8 mouse cellular contexts compared by ENCODE assay signal in the genomic region with DNA sequence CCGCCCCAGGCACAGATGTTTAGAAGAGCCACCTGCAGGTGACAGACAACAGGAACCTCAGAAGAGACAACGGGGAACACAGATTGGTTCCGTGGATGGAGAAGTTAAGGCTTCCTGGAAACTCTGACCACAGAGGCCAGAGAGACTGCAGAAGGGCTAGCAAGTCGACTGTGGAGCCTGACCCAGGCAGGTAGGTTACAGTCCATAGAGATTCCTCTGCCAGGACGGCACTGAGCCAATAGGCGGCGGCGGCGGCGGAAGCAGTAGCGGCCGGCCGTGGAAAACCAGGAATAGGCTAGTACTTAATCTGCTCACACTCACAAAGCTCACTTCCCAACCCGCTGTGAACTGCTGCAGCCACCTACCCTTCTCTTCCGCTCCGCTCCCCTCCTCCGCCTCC. TPM values are rescaled to one million over a fixed set of nuclear protein-coding genes. Genes with fewer than 3 reads are reported as not detected.
DNase-seq lines count a peak whose midpoint lies in the region; ATAC-seq lines count a peak whose summit lies in the region.

No protein-coding gene starts in this region.

- H3K4me3 ChIP-seq in hindbrain, embryonic 14.5 days (replicated peaks; ENCODE audit: low read length) = no peak overlapping the region
- peak overlapping the region; percentile 12; the same call in 1 of the 2 replicates for H3K4me3 ChIP-seq in limb, embryonic 15.5 days
- no peak overlapping the region for H3K4me3 ChIP-seq in midbrain, embryonic 14.5 days (replicated peaks; ENCODE audit: low read depth, low read length)

- WGBS in hindbrain, embryonic 14.5 days = 10% methylated on average over 16 of the region's 17 CpGs
- 5% methylated on average over 13 of the region's 17 CpGs for WGBS in limb, embryonic 15.5 days
- WGBS in midbrain, embryonic 14.5 days = 4% methylated on average over 17 of the region's 17 CpGs

- H3K27ac ChIP-seq in hindbrain, embryonic 14.5 days = no peak overlapping the region
- H3K27ac ChIP-seq in limb, embryonic 15.5 days = no peak overlapping the region
- no peak overlapping the region for H3K27ac ChIP-seq in midbrain, embryonic 14.5 days (replicated peaks; ENCODE audit: low read depth, low read length)

- H3K4me1 ChIP-seq in hindbrain, embryonic 14.5 days (replicated peaks; ENCODE audit: control insufficient read depth, insufficient read depth, low read length) = peaks cover 8% of the 10 kb centered on the region
- peaks cover 13% of the 10 kb centered on the region for H3K4me1 ChIP-seq in limb, embryonic 15.5 days
- peaks cover 3% of the 10 kb centered on the region for H3K4me1 ChIP-seq in midbrain, embryonic 14.5 days (ENCODE audit: control insufficient read depth, insufficient read depth, low read length)

- peak; percentile 51 to 81 for DNase-seq in adrenal gland, adult (ENCODE audit: inconsistent age in 2 of 2, low spot score in 1 of 2)
- no peak for DNase-seq in adrenal gland, adult 8-10 months
- DNase-seq in adrenal gland, adult 2 months = peak; percentile 71
- DNase-seq in gastrocnemius, adult 8-10 months (ENCODE audit: low spot score in 2 of 2) = peak; percentile 25 to 63
- DNase-seq in hindbrain, embryonic 14.5 days (ENCODE audit: low spot score) = no peak
- DNase-seq in midbrain, embryonic 14.5 days = peak; percentile 28
- DNase-seq in yolk sac, embryonic 10.5 days (ENCODE audit: low spot score) = peak; percentile 55

- H3K4me2 ChIP-seq in hindbrain, embryonic 14.5 days (replicated peaks) = peak overlapping the region; percentile 23
- peak overlapping the region; percentile 36 for H3K4me2 ChIP-seq in limb, embryonic 15.5 days
- peak overlapping the region; percentile 40 for H3K4me2 ChIP-seq in midbrain, embryonic 14.5 days (ENCODE audit: low read length)

- H3K36me3 ChIP-seq in hindbrain, embryonic 14.5 days (replicated peaks; ENCODE audit: control insufficient read depth, insufficient read depth) = no peaks in the 10 kb centered on the region
- no peaks in the 10 kb centered on the region for H3K36me3 ChIP-seq in limb, embryonic 15.5 days
- H3K36me3 ChIP-seq in midbrain, embryonic 14.5 days (ENCODE audit: control insufficient read depth, insufficient read depth, low read length) = no peaks in the 10 kb centered on the region

- ATAC-seq in hindbrain, embryonic 14.5 days (ENCODE audit: low FRiP score) = no peak
- ATAC-seq in limb, embryonic 15.5 days (ENCODE audit: insufficient number of reproducible peaks, low FRiP score, low TSS enrichment, low read depth) = no peak
- ATAC-seq in midbrain, embryonic 14.5 days (ENCODE audit: low FRiP score, low TSS enrichment) = no peak

- no peaks in the 10 kb centered on the region for H3K27me3 ChIP-seq in hindbrain, embryonic 14.5 days (ENCODE audit: control insufficient read depth, insufficient read depth, low read length)
- no peaks in the 10 kb centered on the region for H3K27me3 ChIP-seq in limb, embryonic 15.5 days
- no peaks in the 10 kb centered on the region for H3K27me3 ChIP-seq in midbrain, embryonic 14.5 days (ENCODE audit: control insufficient read depth, insufficient read depth, low read length)

- no peak overlapping the region for H3K9ac ChIP-seq in hindbrain, embryonic 14.5 days
- H3K9ac ChIP-seq in limb, embryonic 15.5 days = no peak overlapping the region
- H3K9ac ChIP-seq in midbrain, embryonic 14.5 days (replicated peaks; ENCODE audit: low read length) = peak overlapping the region; percentile 12; the same call in 1 of the 2 replicates

- H3K9me3 ChIP-seq in hindbrain, embryonic 14.5 days (ENCODE audit: control insufficient read depth, low read length) = no peaks in the 10 kb centered on the region
- no peaks in the 10 kb centered on the region for H3K9me3 ChIP-seq in limb, embryonic 15.5 days
- no peaks in the 10 kb centered on the region for H3K9me3 ChIP-seq in midbrain, embryonic 14.5 days (ENCODE audit: control insufficient read depth, low read length)

RNA-seq across cellular contexts. Expression of a gene that starts 3.7 kb away (rescaled TPM):
- total RNA-seq in adrenal gland, adult 8-10 months (2022) = 100 to 1,000 TPM; 179 to 244 (median 222) TPM
- total RNA-seq in adrenal gland, adult 2 months (2021) = 100 to 1,000 TPM; 236 to 301 TPM
- polyA plus RNA-seq in adrenal gland, adult 2 months (2012; rRNA removed) = 138 and 163 TPM in 2 replicates
- 100 to 1,000 TPM; 149 to 173 (median 155) TPM for total RNA-seq in gastrocnemius, adult 8-10 months (2022)
- 354 and 374 TPM in 2 replicates for polyA plus RNA-seq in hindbrain, embryonic 14.5 days (2014; fragmentation: Nextera tagmentation; extraction: Ambion mirVana)
- polyA plus RNA-seq in limb, embryonic 15.5 days (2015; fragmentation: Nextera tagmentation; extraction: Ambion mirVana) = 659 and 666 TPM in 2 replicates
- polyA plus RNA-seq in midbrain, embryonic 14.5 days (2014; fragmentation: Nextera tagmentation; extraction: Ambion mirVana) = 327 and 369 TPM in 2 replicates

RNA-seq across cellular contexts. Expression of a gene that starts 5.6 kb away (rescaled TPM):
- 10 to 100 TPM; 16.1 to 26.7 (median 21.0) TPM for total RNA-seq in adrenal gland, adult 8-10 months (2022)
- 10 to 100 TPM; 14.0 to 25.8 TPM for total RNA-seq in adrenal gland, adult 2 months (2021)
- 10.2 and 12.3 TPM in 2 replicates for polyA plus RNA-seq in adrenal gland, adult 2 months (2012; rRNA removed)
- total RNA-seq in gastrocnemius, adult 8-10 months (2022) = 100 to 1,000 TPM; 208 to 326 (median 241) TPM
- polyA plus RNA-seq in hindbrain, embryonic 14.5 days (2014; fragmentation: Nextera tagmentation; extraction: Ambion mirVana) = 13.2 and 15.2 TPM in 2 replicates
- 23.7 and 25.2 TPM in 2 replicates for polyA plus RNA-seq in limb, embryonic 15.5 days (2015; fragmentation: Nextera tagmentation; extraction: Ambion mirVana)
- 9.0 and 9.9 TPM in 2 replicates for polyA plus RNA-seq in midbrain, embryonic 14.5 days (2014; fragmentation: Nextera tagmentation; extraction: Ambion mirVana)

RNA-seq across cellular contexts. Expression of a gene that starts 15.9 kb away (rescaled TPM):
- total RNA-seq in adrenal gland, adult 8-10 months (2022) = 10 to 100 TPM; 13.4 to 28.4 (median 22.0) TPM
- 10 to 100 TPM; 12.4 to 13.4 TPM for total RNA-seq in adrenal gland, adult 2 months (2021)
- polyA plus RNA-seq in adrenal gland, adult 2 months (2012; rRNA removed) = 12.7 and 15.5 TPM in 2 replicates
- total RNA-seq in gastrocnemius, adult 8-10 months (2022) = 1 to 10 TPM; 3.8 to 8.0 (median 4.9) TPM
- polyA plus RNA-seq in hindbrain, embryonic 14.5 days (2014; fragmentation: Nextera tagmentation; extraction: Ambion mirVana) = 18.8 and 22.7 TPM in 2 replicates
- polyA plus RNA-seq in limb, embryonic 15.5 days (2015; fragmentation: Nextera tagmentation; extraction: Ambion mirVana) = 14.1 and 15.7 TPM in 2 replicates
- 21.9 and 22.1 TPM in 2 replicates for polyA plus RNA-seq in midbrain, embryonic 14.5 days (2014; fragmentation: Nextera tagmentation; extraction: Ambion mirVana)

RNA-seq across cellular contexts. Expression of a gene that starts 42.2 kb away (rescaled TPM):
- total RNA-seq in adrenal gland, adult 8-10 months (2022) = 10 to 100 TPM; 41.9 to 46.9 (median 45.6) TPM
- 10 to 100 TPM; 37.7 to 41.3 TPM for total RNA-seq in adrenal gland, adult 2 months (2021)
- 11.3 and 12.7 TPM in 2 replicates for polyA plus RNA-seq in adrenal gland, adult 2 months (2012; rRNA removed)
- 10 to 100 TPM; 33.3 to 42.9 (median 38.7) TPM for total RNA-seq in gastrocnemius, adult 8-10 months (2022)
- 67.8 TPM in 2 replicates for polyA plus RNA-seq in hindbrain, embryonic 14.5 days (2014; fragmentation: Nextera tagmentation; extraction: Ambion mirVana)
- 68.1 and 71.3 TPM in 2 replicates for polyA plus RNA-seq in limb, embryonic 15.5 days (2015; fragmentation: Nextera tagmentation; extraction: Ambion mirVana)
- 71.8 and 73.4 TPM in 2 replicates for polyA plus RNA-seq in midbrain, embryonic 14.5 days (2014; fragmentation: Nextera tagmentation; extraction: Ambion mirVana)

RNA-seq across cellular contexts. Expression of a gene that starts 42.2 kb away (rescaled TPM):
- total RNA-seq in adrenal gland, adult 8-10 months (2022) = 10 to 100 TPM; 30.5 to 50.1 (median 40.8) TPM
- total RNA-seq in adrenal gland, adult 2 months (2021) = 10 to 100 TPM; 32.9 to 41.3 TPM
- 19.3 and 26.6 TPM in 2 replicates for polyA plus RNA-seq in adrenal gland, adult 2 months (2012; rRNA removed)
- total RNA-seq in gastrocnemius, adult 8-10 months (2022) = 10 to 100 TPM; 12.7 to 18.5 (median 16.5) TPM
- 40.7 and 48.0 TPM in 2 replicates for polyA plus RNA-seq in hindbrain, embryonic 14.5 days (2014; fragmentation: Nextera tagmentation; extraction: Ambion mirVana)
- polyA plus RNA-seq in limb, embryonic 15.5 days (2015; fragmentation: Nextera tagmentation; extraction: Ambion mirVana) = 57.0 and 57.1 TPM in 2 replicates
- 51.1 and 59.7 TPM in 2 replicates for polyA plus RNA-seq in midbrain, embryonic 14.5 days (2014; fragmentation: Nextera tagmentation; extraction: Ambion mirVana)

Comparison
In these comparisons a context has a peak if more than half of its experiments do, and no peak if none do; other contexts are left out.
1. DNase-seq: peak in adrenal gland, adult (2 of 2), adrenal gland, adult 2 months (single experiment), gastrocnemius, adult 8-10 months (2 of 2), midbrain, embryonic 14.5 days (single experiment) and yolk sac, embryonic 10.5 days (single experiment); none in adrenal gland, adult 8-10 months (single experiment) and hindbrain, embryonic 14.5 days (single experiment).
2. Peak in every context shown above with its lines, with median percentiles within 50 percentile points of each other: H3K4me2 ChIP-seq.